Mouse (Mus musculus): Measurements from ENCODE around the gene Ints7.

GRCm38 (mm10) chr1:191634116-191634515 is 58.7 kb downstream of the Ints7 start:
- TF ChIP-seq E2F4 (IDR thresholded peaks at IDR 0.05; ENCODE audit: insufficient read depth) (no peak), MYOG (IDR thresholded peaks at IDR 0.05; ENCODE audit: control insufficient read depth in 1 of 3, insufficient read depth in 1 of 3, insufficient read length in 2 of 3, low read depth in 2 of 3) (no peak), MYOD1 (IDR thresholded peaks at IDR 0.05; ENCODE audit: control insufficient read depth in 1 of 3, insufficient read length in 2 of 3, low read depth in 2 of 3) (no peak), USF1 (IDR thresholded peaks at IDR 0.05; ENCODE audit: low read depth) (no peak)

All from myocyte (in vitro differentiated cells).